Mouse (Mus musculus): Measurements from ENCODE around the gene Foxf1.

Gene Foxf1

GRCm38 (mm10) chr8:121082218-121083092 lies 1.7 kb upstream of the Foxf1 start:
- no peak for DNase-seq

GRCm38 (mm10) chr8:121083093-121083935 lies 872 bp upstream of the Foxf1 start:
- DNase-seq, result no peak

DNA sequence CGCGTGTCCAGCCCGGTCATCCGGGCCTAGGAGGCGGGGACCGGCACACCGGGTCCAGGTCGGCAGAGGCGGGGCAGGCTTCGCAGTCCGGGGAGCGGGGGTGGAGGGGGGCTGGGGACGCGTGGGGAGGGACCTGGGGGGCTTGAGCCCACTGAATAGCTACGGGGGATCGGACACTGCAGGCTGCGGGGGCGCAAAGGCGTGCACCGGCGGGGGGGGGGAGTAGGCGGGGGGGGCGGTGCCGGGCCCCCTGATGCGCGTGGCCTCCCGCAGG lies 313 bp upstream of the Foxf1 start:
- no peak for DNase-seq

- DNase-seq, result no peak
These were observed 825 bp downstream of the Foxf1 start for GRCm38 (mm10) chr8:121085011-121085410.

DNA sequence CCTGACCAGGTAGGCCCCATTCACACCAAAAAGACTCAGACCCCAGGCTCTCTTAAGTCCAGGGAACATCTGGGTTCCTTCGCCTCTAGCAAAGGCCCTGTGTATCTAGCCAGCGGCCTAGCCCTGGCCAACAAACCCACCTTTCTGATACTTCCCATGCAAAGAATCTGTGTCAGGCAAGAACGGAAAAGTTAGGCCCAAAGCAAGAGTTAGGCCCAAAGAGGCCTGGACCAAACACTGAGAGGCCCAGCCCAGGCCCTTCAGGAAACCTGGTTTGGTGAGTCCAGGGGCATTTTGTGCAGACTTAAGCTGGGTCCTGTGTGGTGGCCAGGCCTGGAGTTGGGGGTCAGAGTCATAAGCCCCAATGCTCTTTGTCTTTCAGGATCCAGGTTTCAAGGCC lies 1.4 kb downstream of the Foxf1 start:
- DNase-seq, result no peak

DNA sequence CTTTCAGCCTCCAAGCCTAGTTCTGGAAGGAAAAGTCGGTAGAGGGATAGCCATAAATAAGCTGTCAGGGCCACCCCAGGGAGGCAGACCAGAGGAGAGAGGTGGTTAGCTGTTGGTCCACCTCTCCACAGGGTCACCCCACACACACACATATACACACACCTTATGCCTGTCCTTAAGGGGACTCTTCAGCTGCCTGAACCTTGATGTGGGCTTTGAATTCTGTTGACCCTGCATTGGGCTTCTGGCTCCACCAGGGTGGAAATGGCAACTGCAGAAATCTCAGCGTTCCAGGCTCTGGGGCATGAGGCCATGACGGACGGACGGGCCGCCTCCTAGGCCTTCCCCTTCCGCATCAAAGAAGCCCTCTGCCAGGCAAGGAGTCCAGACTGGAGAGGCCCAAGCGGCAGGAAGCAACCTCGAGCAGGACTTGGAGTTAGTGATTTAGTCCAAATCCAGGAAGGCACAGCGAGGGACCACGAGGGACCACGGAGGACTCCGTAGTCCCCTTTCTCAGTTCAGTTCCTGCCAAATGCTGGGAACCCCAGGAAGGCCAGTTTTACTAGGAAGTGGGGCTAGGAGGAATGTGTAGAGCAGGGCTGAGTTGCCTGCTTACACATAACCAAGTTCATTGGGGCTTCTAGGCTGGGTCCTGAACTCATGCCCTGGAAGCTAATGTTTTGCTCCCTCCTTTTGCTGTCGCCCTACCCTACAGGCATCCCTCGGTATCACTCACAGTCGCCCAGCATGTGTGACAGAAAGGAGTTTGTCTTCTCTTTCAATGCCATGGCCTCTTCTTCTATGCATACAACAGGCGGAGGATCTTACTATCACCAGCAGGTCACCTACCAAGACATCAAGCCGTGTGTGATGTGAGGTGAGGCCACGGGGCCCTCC lies 2.1 kb downstream of the Foxf1 start:
- DNase-seq, result no peak

GRCm38 (mm10) chr8:121088281-121088680 lies 4.1 kb downstream of the Foxf1 start:
- no peak for DNase-seq

GRCm38 (mm10) chr8:121088871-121089630 lies 4.9 kb downstream of the Foxf1 start:
- no peak for DNase-seq

DNA sequence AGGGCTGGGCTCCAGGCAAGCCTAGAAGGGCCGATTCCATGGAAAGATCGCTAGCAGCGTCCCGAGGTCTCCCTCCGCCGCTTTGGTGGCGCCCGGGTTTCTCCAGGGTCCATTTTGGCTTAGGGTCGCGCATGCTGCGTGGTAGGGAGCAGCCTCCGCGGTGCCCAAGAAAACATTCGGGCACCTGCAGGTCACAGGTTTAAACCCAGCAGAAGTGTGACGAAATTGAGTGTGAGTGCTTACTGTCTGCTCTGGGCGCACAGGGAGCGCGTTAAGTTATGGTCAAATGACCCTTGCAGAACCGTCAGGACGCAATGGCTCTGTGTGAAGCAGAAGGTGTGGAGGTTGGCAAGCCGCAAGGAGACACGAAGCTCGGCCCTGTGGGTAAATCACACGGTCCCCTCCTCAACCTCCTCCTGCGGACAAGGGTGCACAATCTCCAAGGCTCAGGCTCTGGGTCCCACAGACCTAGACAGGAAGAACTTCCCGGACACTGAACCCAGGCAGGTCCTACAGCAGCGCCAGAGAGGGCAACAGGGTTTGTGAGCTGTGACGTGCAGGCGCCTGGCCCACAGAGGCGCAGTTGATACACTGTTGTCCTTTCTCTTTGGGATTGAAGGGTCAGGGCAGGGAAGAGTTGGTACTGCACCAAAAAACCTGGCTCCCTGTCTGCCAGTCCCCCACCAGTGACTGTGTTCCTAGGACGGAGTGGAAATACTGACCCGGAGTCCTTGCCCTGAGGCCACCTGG lies 5.6 kb downstream of the Foxf1 start:
- DNase-seq, result no peak

- no peak for DNase-seq
These were observed 6.5 kb downstream of the Foxf1 start for GRCm38 (mm10) chr8:121090716-121091115.

DNA sequence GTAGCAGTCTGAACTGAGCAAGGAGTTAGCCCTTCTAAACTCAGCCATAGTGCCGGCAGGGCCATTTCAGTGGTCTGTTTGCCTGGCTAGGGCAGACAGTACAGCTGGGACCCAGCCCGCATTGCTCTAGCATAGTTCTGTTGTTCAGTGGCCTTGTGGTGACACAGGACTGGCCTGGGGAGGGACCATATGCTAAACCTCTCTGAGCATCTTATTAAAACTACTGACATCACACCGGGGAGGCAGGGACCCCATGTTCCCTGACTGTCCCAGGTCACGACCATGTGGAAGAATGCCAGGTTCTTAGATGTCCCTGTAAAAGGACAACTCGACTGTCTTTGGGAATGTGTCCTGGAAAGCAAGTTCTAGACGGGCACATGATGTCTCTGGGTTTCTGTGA lies 8.0 kb downstream of the Foxf1 start:
- no peak for DNase-seq

DNA sequence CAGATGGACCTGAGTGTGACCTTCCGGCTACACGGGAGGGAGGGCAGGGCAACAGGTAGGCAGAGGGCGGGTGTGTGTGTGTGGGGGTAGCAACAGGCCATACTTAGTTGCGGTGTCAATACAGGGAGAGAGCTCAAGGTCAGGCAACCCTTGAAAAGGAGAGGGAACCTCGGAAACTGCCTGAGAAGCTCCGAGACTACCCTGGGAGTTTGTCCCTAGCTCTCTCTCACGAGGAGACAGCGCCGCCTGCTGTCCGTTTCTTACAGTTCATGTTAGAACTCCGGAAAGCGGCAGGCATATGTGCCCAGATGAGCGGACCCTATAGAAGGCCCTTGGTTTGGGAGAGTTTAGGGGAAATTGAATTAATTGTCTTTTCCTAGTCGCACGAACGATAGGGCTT lies 8.4 kb downstream of the Foxf1 start:
- peak; percentile 50 for DNase-seq

- no peak for DNase-seq
These were observed 9.3 kb downstream of the Foxf1 start for GRCm38 (mm10) chr8:121093496-121093895.

DNA sequence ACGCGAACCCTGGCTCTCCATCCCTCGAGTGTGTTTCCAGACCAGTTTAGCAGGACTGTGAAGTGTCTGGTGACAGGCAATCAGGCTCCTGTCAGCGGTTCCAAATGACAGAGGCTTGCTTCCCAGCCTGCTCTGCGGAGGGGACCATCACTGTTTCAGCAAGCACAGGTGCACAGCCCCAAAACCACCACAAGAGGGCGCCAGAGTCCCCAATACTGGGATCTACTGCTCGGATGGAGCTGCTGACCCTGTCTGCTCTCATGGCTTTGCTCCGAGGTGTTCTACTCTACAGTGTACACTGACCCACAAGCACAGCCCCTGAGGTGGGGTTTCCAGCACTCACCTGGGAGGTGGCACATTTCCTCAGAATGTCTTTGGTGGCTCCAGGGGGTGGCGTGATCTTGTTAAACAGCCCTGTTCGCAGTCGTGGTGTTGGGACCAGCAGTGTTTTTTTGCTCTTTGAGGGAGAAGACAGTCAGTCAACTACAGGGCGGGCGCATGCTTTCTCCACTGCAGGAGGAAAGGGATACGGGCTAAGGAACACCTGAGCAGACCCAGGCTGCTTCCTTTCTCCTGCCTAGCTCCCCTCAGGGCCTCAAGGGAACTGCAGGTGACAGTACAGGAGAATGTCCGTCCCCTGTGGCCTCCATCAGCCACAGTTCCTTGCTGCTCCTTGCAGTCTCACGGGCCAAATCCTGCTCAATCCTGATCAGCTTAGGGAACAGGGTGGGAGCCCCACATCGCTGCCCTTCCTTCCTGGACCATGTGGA lies 20.0 kb downstream of the Foxf1 start:
- DNase-seq, result peak; percentile 56

GRCm38 (mm10) chr8:121107668-121108656 lies 23.8 kb downstream of the Foxf1 start, which contains the start of gene Mthfsd:
Gene Mthfsd, minus strand, starts transcription at chr8:121108392.
- peak; percentile 98 for DNase-seq

DNA sequence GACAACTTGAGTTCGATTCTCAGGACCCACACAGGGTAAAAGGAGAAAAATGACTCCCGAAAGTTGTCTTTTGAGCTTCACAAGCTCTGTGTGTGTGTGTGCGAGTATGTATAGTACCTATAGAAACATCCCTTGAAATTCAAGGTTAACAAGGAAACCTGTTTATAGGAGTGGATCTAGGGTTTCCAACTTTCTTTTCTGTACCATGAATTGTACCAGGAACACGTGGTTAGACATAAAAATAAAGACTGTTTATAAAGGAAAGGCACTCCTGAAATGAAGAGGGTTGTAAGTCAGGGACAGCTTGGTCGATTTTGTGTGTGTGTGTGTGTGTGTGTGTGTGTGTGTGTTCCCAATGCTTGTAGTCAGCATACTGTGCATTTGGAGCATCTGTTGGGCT lies 24.5 kb downstream of the Foxf1 start:
- DNase-seq, result no peak

DNA sequence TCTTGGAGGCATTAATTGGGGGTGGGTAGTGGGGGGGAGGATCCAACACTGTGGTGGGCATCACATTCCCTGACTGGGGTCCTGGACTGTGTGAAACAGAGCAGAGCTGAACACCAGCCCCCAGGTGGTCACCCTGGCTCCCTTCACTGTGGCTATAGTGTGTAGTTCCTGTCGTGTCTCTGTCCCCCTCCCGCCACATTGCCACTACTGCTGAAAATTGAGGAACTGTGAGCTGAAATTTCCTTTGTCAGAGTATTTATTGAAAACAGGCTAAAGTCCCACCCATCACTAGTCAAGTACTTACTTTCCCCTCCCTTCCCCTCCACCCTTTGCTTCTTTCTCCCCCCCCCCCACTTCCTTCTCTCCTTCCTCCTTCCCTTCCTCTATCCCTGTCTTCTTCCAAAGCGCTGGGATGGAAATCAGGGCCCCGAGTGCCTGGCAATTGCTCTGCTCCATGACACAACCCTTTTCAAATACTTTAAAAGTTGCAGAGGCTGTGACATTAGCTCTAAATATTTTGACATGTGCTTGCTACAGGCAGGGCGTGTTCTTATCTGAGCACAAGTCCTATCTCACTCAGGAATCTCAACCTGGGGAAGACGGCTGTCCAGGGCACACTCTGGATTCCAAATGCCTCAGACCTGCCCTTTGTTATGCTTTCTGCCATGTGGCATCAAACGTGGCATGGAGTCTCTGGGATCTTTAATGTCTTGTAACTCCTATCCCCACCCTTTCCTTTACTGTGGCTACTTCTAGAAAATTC lies 27.1 kb downstream of the Foxf1 start:
- DNase-seq, result no peak

- DNase-seq, result peak; percentile 88
These were observed 29.1 kb downstream of the Foxf1 start for GRCm38 (mm10) chr8:121113261-121113660.

DNA sequence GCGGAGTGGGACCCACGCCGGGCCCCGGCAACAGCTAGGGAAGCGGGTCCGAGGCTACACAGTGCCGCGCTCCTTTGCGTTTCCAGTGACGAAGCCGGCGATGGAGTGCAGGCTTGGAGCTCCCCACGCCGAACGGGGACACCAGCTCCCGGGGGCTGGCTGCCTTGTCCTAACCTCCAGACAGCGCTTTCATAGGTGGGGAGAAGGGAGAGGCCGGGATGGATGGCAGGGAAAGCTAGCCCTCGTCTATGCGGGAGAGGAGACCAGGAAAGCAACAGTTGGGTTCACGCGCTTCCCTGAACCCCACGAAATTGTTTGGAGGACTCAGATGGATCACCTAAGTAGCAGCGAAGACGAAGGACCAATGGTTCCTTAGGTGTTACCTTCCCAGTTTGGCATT lies 30.9 kb downstream of the Foxf1 start:
- no peak for DNase-seq
